ENCODE assay signal across 8 mouse cellular contexts in the genomic region with DNA sequence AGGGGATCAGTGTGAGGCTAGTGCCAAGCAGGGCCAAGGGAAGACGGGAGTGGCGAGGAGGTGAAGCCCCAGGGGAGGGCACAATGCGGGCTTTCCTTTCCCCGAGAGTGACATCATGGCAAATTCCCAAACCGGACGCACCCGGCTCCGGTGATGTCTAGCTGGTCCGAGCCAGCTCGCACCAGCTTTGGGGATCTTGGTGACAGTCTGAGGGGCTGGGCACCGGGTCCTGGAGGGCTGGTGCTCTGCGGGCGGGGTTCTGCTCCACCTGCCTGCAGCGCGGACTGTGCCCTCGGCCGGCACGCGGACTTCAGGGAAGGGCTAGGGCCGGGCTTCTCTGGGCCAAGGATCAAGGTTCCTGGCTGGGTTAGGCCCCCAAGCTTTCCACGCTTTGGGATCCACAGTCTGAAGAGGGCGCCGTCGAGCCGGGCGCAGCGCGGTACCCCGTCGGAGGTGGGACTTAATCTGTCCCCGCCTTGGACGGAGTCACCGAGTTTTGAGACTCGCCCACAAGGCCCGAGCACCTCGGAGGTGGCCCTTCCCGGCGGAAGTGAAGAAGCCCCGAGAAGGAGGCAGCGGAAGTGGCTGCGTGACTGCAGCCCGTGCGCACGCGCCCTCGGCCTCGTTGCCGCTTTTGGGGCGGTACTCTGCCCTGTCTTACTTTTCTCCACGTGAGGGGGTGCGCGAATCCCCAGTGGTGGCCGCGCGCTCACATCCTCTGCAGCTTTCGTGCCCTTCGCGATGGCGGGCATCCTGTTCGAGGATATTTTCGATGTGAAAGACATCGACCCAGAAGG. TPM values are rescaled to one million over a fixed set of nuclear protein-coding genes. Genes with fewer than 3 reads are reported as not detected.
DNase-seq lines count a peak whose midpoint lies in the region; ATAC-seq and TF ChIP-seq lines count a peak whose summit lies in the region.

Gene Polr2h (plus strand): TSS at position 485 of the 797 bp plus-strand sequence.
Gene Clcn2 (minus strand): TSS at position 566 of the 797 bp plus-strand sequence.

- CTCF ChIA-PET in Patski (lab: Charles Lee), result interaction anchor here (0.9 to 3.2 kb wide), 5 partner anchors 10 to 47 kb away, joined by 3 to 16 read pairs (median 3); no protein-coding TSS in a partner anchor

- peaks cover 44% of the 10 kb centered on the region for H3K4me1 ChIP-seq in hindbrain, embryonic 13.5 days (replicated peaks)

- H3K36me3 ChIP-seq in hindbrain, embryonic 13.5 days, result peaks cover 37% of the 10 kb centered on the region

- no peaks in the 10 kb centered on the region for H3K27me3 ChIP-seq in Patski
- H3K27me3 ChIP-seq in hindbrain, embryonic 13.5 days, result no peaks in the 10 kb centered on the region

- DNase-seq in Patski (ENCODE audit: low read depth, low spot score), result peak; percentile 87
- DNase-seq in cerebellum, postnatal 14 days, result peak; percentile 96 to 98
- DNase-seq in frontal cortex, postnatal 14 days (ENCODE audit: low spot score in 2 of 2), result peak; percentile 94 to 96
- peak; percentile 94 to 96 for DNase-seq in layer of hippocampus, postnatal 25 days (ENCODE audit: extremely low spot score in 1 of 2, low spot score in 1 of 2)
- DNase-seq in lung, postnatal 25 days (ENCODE audit: low spot score), result peak; percentile 98
- DNase-seq in retina, embryonic 14.5 days (ENCODE audit: low spot score), result peak; percentile 94
- DNase-seq in thymus, postnatal 4 days, result peak; percentile 98

- H3K9ac ChIP-seq in hindbrain, embryonic 13.5 days, result peak within 1 kb of the TSS; percentile 86

- H3K9me3 ChIP-seq in hindbrain, embryonic 13.5 days, result no peaks in the 10 kb centered on the region

- H3K4me2 ChIP-seq in hindbrain, embryonic 13.5 days, result peak within 1 kb of the TSS; percentile 96

- WGBS in hindbrain, embryonic 13.5 days, result under 1% methylated on average over 62 of the region's 62 CpGs

- in situ Hi-C loops in Patski (cut with MboI; ENCODE audit: low pct_unique_long_range_greater_than_20kb), result loop anchor here (25.0 kb wide), 1 partner anchor 1545 kb away; the partner anchor contains the start of gene Tra2b

- peak within 1 kb of the TSS; percentile 69 for H3K4me3 ChIP-seq in hindbrain, embryonic 13.5 days

- POLR2A ChIA-PET in Patski (lab: Charles Lee), result interaction anchor here (0.8 to 1.4 kb wide), 7 partner anchors 9 to 169 kb away, joined by 3 to 4 read pairs (median 3); partner anchors contain the start of gene Abcf3

- peak within 1 kb of the TSS; percentile 95 for H3K27ac ChIP-seq in hindbrain, embryonic 13.5 days

- no peak for TF ChIP-seq CTCF in Patski (IDR thresholded peaks at IDR 0.05)

- peak; percentile 84 for ATAC-seq in Patski
- ATAC-seq in hindbrain, embryonic 13.5 days (ENCODE audit: low FRiP score), result peak; percentile 73

RNA-seq across cellular contexts. Expression of gene Polr2h, which starts in this region (rescaled TPM):
- polyA plus RNA-seq in Patski (2021), result 38.4 TPM
- polyA plus RNA-seq in hindbrain, embryonic 13.5 days (2015; fragmentation: Nextera tagmentation; extraction: Ambion mirVana), result 83.5 and 93.7 TPM in 2 replicates
- total RNA-seq in layer of hippocampus, postnatal 25 days (2021), result 10 to 100 TPM; 24.8 to 26.2 TPM

RNA-seq across cellular contexts. Expression of gene Clcn2, which starts in this region (rescaled TPM):
- polyA plus RNA-seq in Patski (2021), result 14.3 TPM
- polyA plus RNA-seq in hindbrain, embryonic 13.5 days (2015; fragmentation: Nextera tagmentation; extraction: Ambion mirVana), result 30.2 and 31.1 TPM in 2 replicates
- total RNA-seq in layer of hippocampus, postnatal 25 days (2021), result 10 to 100 TPM; 63.8 to 76.4 TPM

Comparison
In these comparisons a context has a peak if more than half of its experiments do, and no peak if none do; other contexts are left out.
1. Peak in every context shown above with its lines: DNase-seq, ATAC-seq, H3K4me3 ChIP-seq and H3K27ac ChIP-seq.